Mouse (Mus musculus) embryonic fibroblast, embryonic 13.5 days (primary cell): ENCODE data around the gene Tmem220.

ENCODE experiments used
- CTCF ChIP-seq: IDR thresholded peaks from 2 replicates; pipeline ENCODE4 v1.5.1; 2011; ENCODE audit warnings: mild to moderate bottlenecking, control low read depth, low read length, moderate library complexity, borderline replicate concordance; ENCODE audit not compliant: insufficient read depth
- POLR2A ChIP-seq: IDR thresholded peaks from 2 replicates; pipeline ENCODE4 v1.6.1; 2011; ENCODE audit warnings: low read depth, mild to moderate bottlenecking, control low read depth, low read length, moderate library complexity

DNA sequence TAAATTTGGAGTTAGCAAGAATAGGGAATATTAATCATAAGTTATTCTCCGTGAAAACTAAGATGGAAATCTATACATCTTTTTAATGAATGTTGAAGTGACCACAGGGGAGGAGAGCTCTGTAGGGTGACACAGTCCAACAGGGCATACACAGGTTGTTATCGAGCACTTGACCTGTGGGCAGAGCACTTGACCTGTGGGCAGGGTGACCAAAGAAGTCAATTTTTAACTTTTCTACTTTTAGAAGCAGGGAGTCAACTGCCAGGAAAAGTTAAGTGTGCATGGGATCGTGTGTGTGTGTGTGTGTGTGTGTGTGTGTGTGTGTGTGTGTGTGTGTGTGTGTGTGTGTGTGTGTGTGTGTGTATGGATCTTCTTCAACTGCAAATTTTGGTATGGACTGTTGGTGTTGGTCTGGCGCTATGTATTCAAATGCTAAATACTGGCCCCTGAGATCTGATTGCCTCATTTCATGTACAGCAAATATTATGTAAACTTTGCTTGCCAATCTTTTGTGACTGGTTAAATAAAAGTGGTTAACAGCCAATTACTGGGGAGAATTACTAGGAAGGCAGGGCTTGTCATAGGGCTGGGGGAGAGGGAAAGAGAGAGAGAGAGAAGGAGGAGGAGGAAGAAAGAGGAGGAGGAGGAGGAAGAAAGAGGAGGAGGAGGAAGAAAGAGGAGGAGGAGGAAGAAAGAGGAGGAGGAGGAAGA is 10.0 kb downstream of the Tmem220 start:
- TF ChIP-seq CTCF = no peak
- TF ChIP-seq POLR2A = no peak
